Mouse (Mus musculus) kidney, embryonic 16.5 days (tissue): ENCODE data around the gene Tmcc3. TPM values are rescaled to one million over a fixed set of nuclear protein-coding genes. Genes with fewer than 3 reads are reported as not detected.

Experiments used
- ATAC-seq: fragments of 200-750 bp; cut with Nextera tagmentation; 2 replicates; pipeline ENCODE4 v1.8.0; 2017; ENCODE audit warnings: moderate TSS enrichment; ENCODE audit not compliant: low FRiP score, low TSS enrichment
- H3K27ac ChIP-seq: fragments of 300-500 bp; sonication (generic); 2 replicates; pipeline ENCODE4 v1.5.1; 2014; ENCODE audit warnings: low read length
- H3K27me3 ChIP-seq: fragments of 300-500 bp; sonication (generic); 2 replicates; pipeline ENCODE4 v1.6.1; 2014; ENCODE audit warnings: low read length, control low read depth, mixed read lengths; ENCODE audit not compliant: insufficient read depth
- H3K36me3 ChIP-seq: fragments of 300-500 bp; sonication (generic); 2 replicates; pipeline ENCODE4 v1.6.1; 2014; ENCODE audit warnings: low read length, control low read depth, mixed read lengths; ENCODE audit not compliant: insufficient read depth
- H3K4me1 ChIP-seq: fragments of 300-500 bp; sonication (generic); 2 replicates; pipeline ENCODE4 v1.6.1; 2014; ENCODE audit warnings: low read length, control low read depth, mixed read lengths; ENCODE audit not compliant: insufficient read depth
- H3K4me2 ChIP-seq: fragments of 300-500 bp; sonication (generic); replicated peaks from 2 replicates; pipeline ENCODE4 v1.6.1; 2014; ENCODE audit warnings: low read depth, low read length
- H3K4me3 ChIP-seq: fragments of 300-500 bp; sonication (generic); 2 replicates; pipeline ENCODE4 v1.5.1; 2014; ENCODE audit warnings: mild to moderate bottlenecking, low read length
- H3K9ac ChIP-seq: fragments of 300-500 bp; sonication (generic); replicated peaks from 2 replicates; pipeline ENCODE4 v1.6.1; 2014; ENCODE audit warnings: low read length
- H3K9me3 ChIP-seq: fragments of 300-500 bp; sonication (generic); 2 replicates; pipeline ENCODE4 v1.6.1; 2016; ENCODE audit warnings: low read length, control low read depth
- WGBS: fragments of 180-500 bp; shearing (Covaris S2); extraction: QIAGEN DNeasy Blood & Tissue Kit; methylation state at CpG from one replicate; pipeline ENCODE4 v1.1.7; 2014; 5-methylcytosine and 5-hydroxymethylcytosine counted together
- polyA plus RNA-seq: library from polyadenylated mRNA; unstranded; fragments of >200 nt; fragmentation: Nextera tagmentation; extraction: Ambion mirVana; gene quantifications from 2 replicates; pipeline ENCODE4 v1.2.1, GENCODE M21; 2015

The Tmcc3 gene
- polyA plus RNA-seq, 1 experiment from 2014 or later: 8.0 TPM

DNA sequence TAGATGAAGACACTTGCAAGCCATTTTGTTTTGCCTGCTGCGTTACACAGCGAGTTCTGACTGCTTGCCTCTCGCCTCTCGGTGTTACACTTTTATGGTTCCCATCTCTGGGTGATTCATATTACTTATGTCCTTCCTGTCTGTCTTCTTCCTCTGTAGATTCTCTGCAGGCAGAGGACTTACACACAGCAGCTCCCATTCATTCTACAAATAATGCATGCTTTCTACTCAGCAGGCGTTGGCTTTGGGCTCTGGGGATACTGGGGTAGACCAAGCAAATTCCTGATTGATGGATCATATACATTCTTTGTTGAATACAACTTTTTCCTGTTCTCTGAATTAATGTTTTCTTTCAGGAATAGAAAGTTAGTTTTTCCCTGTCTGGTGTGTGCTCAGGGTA lies 161.8 kb downstream of the Tmcc3 start:
- Histone ChIP-seq H3K27ac (no peak overlapping the region), H3K4me3 (no peak overlapping the region), H3K36me3 (no peaks in the 10 kb centered on the region), H3K4me1 (no peaks in the 10 kb centered on the region), H3K27me3 (no peaks in the 10 kb centered on the region), H3K9me3 (no peaks in the 10 kb centered on the region), H3K9ac (no peak overlapping the region), H3K4me2 (no peak overlapping the region)
- no peak for ATAC-seq
- 55% methylated on average over 5 of the region's 5 CpGs for WGBS

DNA sequence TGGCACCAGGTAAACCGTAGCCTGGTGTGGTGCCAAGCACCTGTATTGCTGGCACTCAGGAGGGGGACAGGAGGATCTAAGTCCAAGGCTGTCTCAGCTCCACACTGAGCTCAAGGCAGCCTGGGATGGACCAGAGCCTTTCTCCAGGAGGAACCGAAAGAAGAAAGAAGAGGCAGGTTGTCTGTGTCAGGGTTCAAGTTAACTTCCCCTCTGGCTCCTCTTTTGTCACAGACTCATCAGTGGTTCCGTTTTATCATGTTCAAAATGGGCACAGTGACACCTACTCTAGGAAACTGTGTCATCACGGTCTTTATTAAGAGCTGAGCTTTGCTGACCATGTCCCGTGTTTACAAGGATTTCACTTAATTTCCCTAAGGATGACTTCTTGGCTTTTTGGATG lies 162.4 kb downstream of the Tmcc3 start:
- no peak overlapping the region for H3K4me3 ChIP-seq
- no peaks in the 10 kb centered on the region for H3K9me3 ChIP-seq
- WGBS: 88% methylated on average over 5 of the region's 5 CpGs
- H3K4me2 ChIP-seq: no peak overlapping the region
- no peaks in the 10 kb centered on the region for H3K27me3 ChIP-seq
- no peak overlapping the region for H3K9ac ChIP-seq
- ATAC-seq: no peak
- no peaks in the 10 kb centered on the region for H3K36me3 ChIP-seq
- H3K27ac ChIP-seq: no peak overlapping the region
- no peaks in the 10 kb centered on the region for H3K4me1 ChIP-seq

DNA sequence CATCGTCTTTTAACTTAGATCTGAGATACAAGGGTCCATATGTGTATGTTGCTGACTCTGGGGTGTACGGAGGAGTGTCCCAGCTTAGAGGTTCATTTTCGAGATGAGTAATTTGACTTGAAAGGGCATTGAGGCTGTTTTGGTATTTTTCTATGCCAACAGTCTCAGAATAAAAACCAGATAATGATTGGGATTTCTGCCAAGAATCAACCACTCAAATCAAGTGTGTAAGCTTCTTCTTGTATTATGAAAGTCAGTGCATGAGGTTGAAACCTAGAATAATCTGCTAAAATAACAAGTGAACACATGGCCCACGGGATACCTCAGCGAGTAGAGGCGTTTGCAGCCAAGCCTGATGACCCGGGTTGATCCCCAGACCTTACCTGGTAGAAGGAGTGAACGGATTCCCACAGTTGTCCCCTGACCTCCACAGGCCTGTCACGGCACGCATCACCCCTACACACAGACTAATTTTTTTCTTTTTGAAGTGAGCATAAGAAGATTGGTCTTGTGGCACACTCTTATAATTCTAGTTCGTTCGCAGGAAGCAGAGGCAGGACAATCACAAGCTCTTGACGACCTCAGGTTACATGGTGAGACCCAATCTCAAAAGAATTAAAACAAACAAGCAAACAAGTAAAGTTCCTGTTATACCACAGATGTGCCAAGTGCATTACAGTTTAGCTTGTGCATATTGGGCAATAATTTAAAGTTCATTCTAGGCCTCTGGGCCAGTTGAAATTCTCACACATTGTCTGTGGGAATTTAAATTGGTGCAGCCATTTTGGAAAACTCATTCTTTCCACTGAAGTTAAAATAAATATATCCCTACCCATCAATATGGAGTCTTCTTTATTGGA lies 165.8 kb downstream of the Tmcc3 start:
- Histone ChIP-seq H3K4me2 (no peak overlapping the region), H3K27ac (no peak overlapping the region), H3K4me3 (no peak overlapping the region), H3K36me3 (no peaks in the 10 kb centered on the region), H3K9ac (no peak overlapping the region), H3K27me3 (no peaks in the 10 kb centered on the region), H3K9me3 (peaks cover 8% of the 10 kb centered on the region), H3K4me1 (no peaks in the 10 kb centered on the region)
- 86% methylated on average over 13 of the region's 13 CpGs for WGBS
- ATAC-seq: no peak

DNA sequence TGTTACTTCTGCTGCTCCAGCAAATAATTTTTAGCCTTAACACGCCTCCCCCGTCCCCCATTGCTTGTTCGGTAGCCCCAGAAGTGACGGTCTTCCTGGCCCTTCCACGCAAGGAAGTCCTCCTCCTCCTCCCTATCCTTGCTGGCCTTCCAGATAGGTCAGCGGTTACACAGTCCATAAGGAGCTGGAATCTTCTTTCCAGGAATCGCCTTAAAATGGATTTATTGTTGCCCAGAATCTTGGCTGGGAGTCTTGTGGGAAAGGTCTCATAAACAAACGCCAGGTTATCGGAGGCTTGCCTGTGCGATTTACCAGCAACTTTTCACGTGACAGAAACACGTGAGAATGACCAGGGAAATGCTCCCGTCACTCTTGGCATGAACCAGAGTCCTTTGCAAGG lies 167.9 kb downstream of the Tmcc3 start:
- H3K27ac ChIP-seq: no peak overlapping the region
- H3K4me2 ChIP-seq: peak overlapping the region; percentile 20; the same call in 1 of the 2 replicates
- H3K36me3 ChIP-seq: no peaks in the 10 kb centered on the region
- H3K9me3 ChIP-seq: peaks cover 8% of the 10 kb centered on the region
- no peak for ATAC-seq
- no peak overlapping the region for H3K4me3 ChIP-seq
- H3K9ac ChIP-seq: no peak overlapping the region
- no peaks in the 10 kb centered on the region for H3K4me1 ChIP-seq
- no peaks in the 10 kb centered on the region for H3K27me3 ChIP-seq
- WGBS: 50% methylated on average over 13 of the region's 13 CpGs

DNA sequence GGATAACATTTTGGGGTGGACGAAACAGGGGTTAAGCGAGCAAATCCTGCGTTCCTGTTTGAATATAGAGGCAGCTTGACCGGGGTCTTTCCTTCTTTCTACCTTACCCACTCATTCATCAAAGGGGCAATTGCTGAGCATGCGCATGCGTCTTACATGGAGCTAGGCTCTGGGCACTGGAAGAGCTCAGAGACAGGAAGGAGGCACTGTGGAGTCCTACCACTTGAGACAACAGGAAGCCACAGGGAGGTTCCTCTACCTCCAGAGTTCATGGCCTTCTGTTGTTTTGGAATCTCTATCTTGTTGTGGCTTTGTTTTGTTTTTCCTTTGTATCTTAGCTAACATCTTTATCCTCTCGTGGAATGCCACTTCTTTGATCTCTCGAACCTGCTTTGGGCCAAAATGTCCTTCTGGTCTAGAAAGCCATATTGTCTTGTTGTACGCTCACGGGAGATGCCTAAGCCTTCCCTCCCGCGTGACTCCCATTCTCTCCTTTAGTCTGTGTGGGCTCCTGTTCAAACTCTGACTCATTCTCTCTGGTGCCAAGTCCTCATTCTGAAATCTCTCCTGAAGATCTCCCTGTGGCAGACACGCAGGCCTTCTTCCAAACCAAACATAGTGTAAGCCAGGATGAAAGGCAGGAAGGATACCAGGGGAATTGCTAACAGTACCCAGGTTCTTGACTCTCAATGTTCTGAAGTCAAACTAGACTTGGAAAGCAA lies 168.8 kb downstream of the Tmcc3 start:
- Histone ChIP-seq H3K27me3 (no peaks in the 10 kb centered on the region), H3K27ac (no peak overlapping the region), H3K4me1 (no peaks in the 10 kb centered on the region), H3K9ac (no peak overlapping the region), H3K4me2 (no peak overlapping the region), H3K9me3 (peaks cover 8% of the 10 kb centered on the region), H3K36me3 (no peaks in the 10 kb centered on the region), H3K4me3 (no peak overlapping the region)
- ATAC-seq: no peak
- 87% methylated on average over 13 of the region's 13 CpGs for WGBS

DNA sequence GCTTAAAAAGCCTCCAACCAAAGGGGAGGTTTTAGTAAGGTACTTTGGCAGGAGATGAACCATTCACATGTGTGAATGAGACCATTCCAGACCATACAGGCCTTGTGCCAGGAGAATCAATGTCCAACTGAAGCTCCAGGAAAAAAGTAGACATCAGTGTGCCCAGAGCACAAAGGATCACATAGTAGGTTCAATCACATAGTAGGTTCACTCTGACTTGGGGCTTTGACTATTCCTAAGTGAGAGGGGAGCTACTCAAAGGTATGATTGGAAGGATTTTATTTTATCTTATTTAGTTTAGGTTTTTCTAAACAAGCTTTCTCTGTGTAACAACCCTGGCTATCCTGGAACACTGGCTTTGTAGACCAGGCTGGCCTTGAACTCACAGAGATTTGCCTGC lies 169.9 kb downstream of the Tmcc3 start:
- H3K9ac ChIP-seq: no peak overlapping the region
- H3K27me3 ChIP-seq: no peaks in the 10 kb centered on the region
- H3K27ac ChIP-seq: no peak overlapping the region
- no peak for ATAC-seq
- no peaks in the 10 kb centered on the region for H3K4me1 ChIP-seq
- peaks cover 8% of the 10 kb centered on the region for H3K9me3 ChIP-seq
- H3K4me3 ChIP-seq: no peak overlapping the region
- H3K36me3 ChIP-seq: no peaks in the 10 kb centered on the region
- no peak overlapping the region for H3K4me2 ChIP-seq

DNA sequence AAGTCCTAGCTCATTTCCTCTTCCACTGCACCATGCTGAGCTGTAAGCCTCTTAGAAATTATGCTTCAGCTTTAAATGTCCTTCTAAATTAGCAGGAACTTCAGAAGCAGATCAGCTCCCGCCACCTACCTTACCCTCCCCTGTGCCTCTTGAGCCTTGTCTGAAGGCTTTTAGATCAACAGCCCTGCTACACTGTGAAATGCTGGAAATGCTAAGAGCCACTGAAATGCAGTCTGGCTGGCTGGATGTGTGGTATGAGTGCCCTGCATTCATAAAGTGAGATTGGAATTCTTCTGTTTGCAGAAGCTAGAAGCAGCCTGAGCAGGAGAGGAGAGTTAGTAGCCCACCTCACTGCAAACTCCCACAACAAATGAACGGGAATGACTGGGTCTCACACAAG lies 174.4 kb downstream of the Tmcc3 start:
- no peaks in the 10 kb centered on the region for H3K4me1 ChIP-seq
- no peak overlapping the region for H3K9ac ChIP-seq
- no peak overlapping the region for H3K4me3 ChIP-seq
- 82% methylated on average over 2 of the region's 2 CpGs for WGBS
- ATAC-seq: no peak
- H3K9me3 ChIP-seq: peaks cover 8% of the 10 kb centered on the region
- H3K4me2 ChIP-seq: no peak overlapping the region
- no peak overlapping the region for H3K27ac ChIP-seq
- H3K27me3 ChIP-seq: no peaks in the 10 kb centered on the region
- no peaks in the 10 kb centered on the region for H3K36me3 ChIP-seq

DNA sequence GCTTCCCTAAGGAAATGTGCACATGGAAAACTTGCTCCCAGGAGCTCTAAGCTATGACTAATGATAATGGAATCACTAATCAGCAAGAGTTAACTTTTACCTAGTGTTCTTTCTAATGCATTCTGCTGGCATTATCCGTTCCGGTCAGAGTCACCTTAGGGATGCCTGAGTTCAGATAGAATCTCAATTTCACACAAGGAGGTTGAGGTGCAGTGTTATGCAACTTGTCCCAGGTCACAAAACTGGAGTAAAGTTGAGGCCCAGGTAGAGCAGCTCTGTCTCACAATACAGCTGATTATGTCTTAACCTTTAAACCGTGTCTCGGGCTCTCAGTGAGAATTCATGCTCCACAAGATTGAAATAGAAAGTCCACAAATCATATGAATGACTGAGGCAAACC lies 177.8 kb downstream of the Tmcc3 start:
- Histone ChIP-seq H3K4me3 (no peak overlapping the region), H3K4me1 (0 out of 2 replicates have a peak, but pooled peaks cover 3% of the 10 kb centered on the region), H3K9ac (no peak overlapping the region), H3K9me3 (no peaks in the 10 kb centered on the region), H3K27ac (no peak overlapping the region), H3K36me3 (no peaks in the 10 kb centered on the region), H3K27me3 (no peaks in the 10 kb centered on the region), H3K4me2 (no peak overlapping the region)
- ATAC-seq: no peak
- WGBS: 68% methylated on average over 4 of the region's 4 CpGs

DNA sequence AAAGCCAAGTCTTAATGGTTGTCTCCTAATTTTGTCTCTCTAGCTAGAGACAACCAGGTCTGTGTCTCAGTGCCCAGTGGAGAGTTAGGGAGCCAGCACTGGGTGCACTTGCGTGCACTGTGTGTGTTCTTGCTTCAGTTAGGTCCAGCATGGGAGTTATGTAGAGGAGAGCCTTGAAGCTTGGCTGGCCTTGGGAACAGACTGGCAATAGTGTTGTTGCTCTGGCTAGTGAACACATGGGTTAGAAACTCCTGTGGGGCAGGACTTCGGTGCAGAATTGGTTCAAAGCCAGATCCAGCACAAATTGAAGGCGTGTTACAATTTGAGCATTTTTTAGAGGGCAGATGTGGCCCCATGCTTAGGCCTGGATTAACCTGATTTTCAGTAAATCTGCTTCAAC lies 179.3 kb downstream of the Tmcc3 start:
- no peak overlapping the region for H3K9ac ChIP-seq
- WGBS: 93% methylated on average over 3 of the region's 3 CpGs
- H3K4me1 ChIP-seq: 0 out of 2 replicates have a peak, but pooled peaks cover 7% of the 10 kb centered on the region
- no peak overlapping the region for H3K4me3 ChIP-seq
- no peak for ATAC-seq
- H3K27me3 ChIP-seq: no peaks in the 10 kb centered on the region
- H3K4me2 ChIP-seq: no peak overlapping the region
- H3K27ac ChIP-seq: no peak overlapping the region
- no peaks in the 10 kb centered on the region for H3K36me3 ChIP-seq
- no peaks in the 10 kb centered on the region for H3K9me3 ChIP-seq

DNA sequence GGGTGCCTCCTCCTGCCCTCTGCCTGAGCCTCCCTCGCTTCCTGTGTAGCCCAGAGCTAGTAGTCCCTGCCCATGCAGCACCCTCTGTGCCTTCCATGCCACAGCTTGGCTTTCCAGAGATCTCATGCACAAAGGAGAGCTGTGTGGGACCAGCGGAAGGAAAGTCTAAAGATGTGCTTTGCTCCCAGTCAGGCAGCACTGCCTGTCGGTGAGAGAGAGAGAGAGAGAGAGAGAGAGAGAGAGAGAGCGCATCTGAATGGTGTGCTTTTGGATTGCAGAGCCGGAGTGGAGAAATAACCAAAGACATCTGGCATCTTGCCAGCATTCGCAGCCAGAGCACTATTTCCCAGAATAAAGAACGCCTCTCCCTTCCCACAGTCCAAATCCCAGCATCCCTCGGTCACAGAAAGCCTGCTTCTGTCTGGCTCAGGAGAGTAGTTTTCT lies 182.7 kb downstream of the Tmcc3 start:
- Histone ChIP-seq H3K4me2 (no peak overlapping the region), H3K4me3 (no peak overlapping the region)

More for the DNA sequence above, 182.7 kb downstream of the Tmcc3 start:
- H3K9me3 ChIP-seq: no peaks in the 10 kb centered on the region
- no peaks in the 10 kb centered on the region for H3K36me3 ChIP-seq
- H3K4me1 ChIP-seq: 0 out of 2 replicates have a peak, but pooled peaks cover 7% of the 10 kb centered on the region
- no peak overlapping the region for H3K9ac ChIP-seq
- no peaks in the 10 kb centered on the region for H3K27me3 ChIP-seq
- H3K27ac ChIP-seq: no peak overlapping the region
- ATAC-seq: no peak
- 37% methylated on average over 8 of the region's 8 CpGs for WGBS
